ENCODE assay signal across 15 mouse cellular contexts in the genomic region with DNA sequence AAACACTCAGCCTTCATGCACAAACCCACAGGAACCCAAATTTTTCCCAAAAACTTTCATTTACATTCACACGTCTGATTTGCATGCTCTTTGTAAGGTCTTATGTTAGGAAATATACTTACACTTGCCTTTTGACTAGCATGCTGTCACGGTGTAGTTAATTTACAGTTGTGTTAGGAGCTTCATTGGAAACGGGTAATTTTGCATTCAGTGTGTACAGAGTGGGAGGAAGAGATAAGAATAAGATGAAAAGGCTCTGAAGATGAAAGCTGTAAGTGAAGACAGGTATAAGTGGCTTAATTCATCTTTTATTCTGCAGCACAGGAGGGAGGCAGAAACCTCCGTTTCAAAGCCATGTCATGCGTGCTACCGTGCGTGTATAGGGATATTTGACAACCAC.
"Had no signal": no experiment of that assay in that cellular context is flagged by ENCODE, and none has a peak within 500 bp of the region (broad histone marks: within the 10 kb centered on the region; RNA-seq: fewer than 3 reads in every experiment).

No protein-coding gene starts in this region.

- H3K9ac ChIP-seq: liver, embryonic 13.5 days; neural tube, embryonic 13.5 days; stomach, embryonic 15.5 days had no signal

- DNase-seq: kidney, adult 18-20 months; kidney, adult 9 months; kidney, postnatal 14 days; kidney, postnatal 4 days; liver, embryonic 13.5 days; lung, adult 2 months; lung, postnatal 14 days; lung, postnatal 4 days; right cerebral cortex, postnatal 25 days; spleen, adult 18-20 months; thymus, postnatal 25 days had no signal

- H3K36me3 ChIP-seq: liver, embryonic 13.5 days; neural tube, embryonic 13.5 days; stomach, embryonic 15.5 days had no signal

- H3K4me1 ChIP-seq: liver, embryonic 13.5 days; stomach, embryonic 15.5 days had no signal

- H3K27me3 ChIP-seq: liver, embryonic 13.5 days; neural tube, embryonic 13.5 days; stomach, embryonic 15.5 days had no signal

- H3K4me3 ChIP-seq: liver, embryonic 13.5 days; myocyte; neural tube, embryonic 13.5 days; stomach, embryonic 15.5 days had no signal

- ATAC-seq: intestine, embryonic 16.5 days had no signal

- H3K4me2 ChIP-seq: liver, embryonic 13.5 days; neural tube, embryonic 13.5 days; stomach, embryonic 15.5 days had no signal

- H3K27ac ChIP-seq: liver, embryonic 13.5 days; neural tube, embryonic 13.5 days; stomach, embryonic 15.5 days had no signal

- H3K9me3 ChIP-seq: liver, embryonic 13.5 days; neural tube, embryonic 13.5 days; stomach, embryonic 15.5 days had no signal
